Mouse (Mus musculus) heart, adult 2 months (tissue): Measurements from ENCODE around the gene Ppy. TPM values are rescaled to one million over a fixed set of nuclear protein-coding genes. Genes with fewer than 3 reads are reported as not detected.

Experiments used
- DNase-seq, 2 experiments: peaks; one replicate each; pipeline ENCODE4 v3.0.0; 2021
- H3K27ac ChIP-seq: fragments of 200-600 bp; 2 replicates; pipeline ENCODE4 v1.8.1; 2022
- H3K27me3 ChIP-seq: fragments of 200-500 bp; 2 replicates; pipeline ENCODE4 v1.6.1; 2012; ENCODE audit warnings: mild to moderate bottlenecking, low read length, inconsistent platforms, mixed read lengths; ENCODE audit not compliant: control insufficient read depth, insufficient read depth
- H3K36me3 ChIP-seq: fragments of 200-500 bp; 2 replicates; pipeline ENCODE4 v1.6.1; 2012; ENCODE audit warnings: low read length, inconsistent platforms; ENCODE audit not compliant: control insufficient read depth, insufficient read depth
- H3K4me1 ChIP-seq: fragments of 200-500 bp; 2 replicates; pipeline ENCODE4 v1.6.1; 2011; ENCODE audit warnings: low read length; ENCODE audit not compliant: control insufficient read depth, insufficient read depth
- H3K4me3 ChIP-seq: fragments of 200-600 bp; 2 replicates; pipeline ENCODE4 v1.8.1; 2022
- H3K79me2 ChIP-seq: fragments of 200-500 bp; replicated peaks from 2 replicates; pipeline ENCODE4 v1.6.1; 2012; ENCODE audit warnings: mild to moderate bottlenecking, inconsistent platforms, low read length, moderate library complexity, mixed read lengths; ENCODE audit not compliant: control insufficient read depth, insufficient read depth
- H3K9ac ChIP-seq: fragments of 200-500 bp; 2 replicates; pipeline ENCODE4 v1.6.1; 2012; ENCODE audit warnings: low read depth, mild to moderate bottlenecking, control low read depth, inconsistent platforms, low read length, mixed read lengths
- CTCF ChIP-seq: fragments of 200-600 bp; IDR thresholded peaks from 2 replicates; pipeline ENCODE4 v1.8.1; 2022; ENCODE audit warnings: antibody characterized with exemption, mild to moderate bottlenecking, moderate library complexity
- EP300 ChIP-seq: fragments of 200-500 bp; IDR thresholded peaks from 2 replicates; pipeline ENCODE4 v1.6.1; 2011; ENCODE audit warnings: low read depth, low read length, control low read depth; ENCODE audit not compliant: insufficient read depth
- POLR2A ChIP-seq: fragments of 200-500 bp; IDR thresholded peaks from 2 replicates; pipeline ENCODE4 v1.6.1; 2011; ENCODE audit warnings: mild to moderate bottlenecking, low read depth, low read length, control low read depth; ENCODE audit not compliant: insufficient read depth
- WGBS: fragments of 180-500 bp; shearing (Covaris S2); methylation state at CpG from one replicate; pipeline ENCODE4 v1.1.7; 2018; 5-methylcytosine and 5-hydroxymethylcytosine counted together
- intact Hi-C: fragments of 180-260 bp; cut with DNase I; formaldehyde crosslinking; loops from one replicate; pipeline ENCODE4 v1.15.1; 2025
- polyA plus RNA-seq: library from polyadenylated mRNA; depleted of rRNA; stranded (reverse); fragments of >200 nt; gene quantifications from 2 replicates; pipeline ENCODE4 v1.2.3, GENCODE M21; 2012
- total RNA-seq, 2 experiments: library from RNA; stranded (reverse); gene quantifications; 2 replicates each; pipeline ENCODE4 v1.2.3; 2021

Gene Ppy
- total and polyA plus RNA-seq, 3 experiments = not detected

GRCm38 (mm10) chr11:102070426-102070825 is 30.7 kb downstream of the Ppy start:
- Histone ChIP-seq H3K36me3 (no peaks in the 10 kb centered on the region), H3K9ac (no peak overlapping the region), H3K4me3 (no peak overlapping the region), H3K79me2 (no peaks in the 10 kb centered on the region), H3K27me3 (no peaks in the 10 kb centered on the region), H3K27ac (no peak overlapping the region), H3K4me1 (no peaks in the 10 kb centered on the region)
- TF ChIP-seq CTCF (no peak), POLR2A (no peak), EP300 (no peak)
- WGBS = 2% methylated on average over 13 of the region's 13 CpGs
- no peak for DNase-seq
- intact Hi-C loops = no loop called here

- intact Hi-C loops = no loop called here
- no peak for DNase-seq
- no peak for TF ChIP-seq CTCF
- TF ChIP-seq POLR2A = no peak
- TF ChIP-seq EP300 = no peak
- Histone ChIP-seq H3K36me3 (no peaks in the 10 kb centered on the region), H3K4me1 (no peaks in the 10 kb centered on the region), H3K79me2 (no peaks in the 10 kb centered on the region), H3K27ac (no peak overlapping the region), H3K4me3 (no peak overlapping the region), H3K27me3 (no peaks in the 10 kb centered on the region), H3K9ac (no peak overlapping the region)
- 78% methylated on average over 11 of the region's 11 CpGs for WGBS
Measured at GRCm38 (mm10) chr11:102069633-102070032, 31.5 kb downstream of the Ppy start.

- Histone ChIP-seq H3K9ac (no peak overlapping the region), H3K27me3 (no peaks in the 10 kb centered on the region), H3K79me2 (no peaks in the 10 kb centered on the region), H3K4me3 (no peak overlapping the region), H3K27ac (no peak overlapping the region), H3K36me3 (no peaks in the 10 kb centered on the region), H3K4me1 (no peaks in the 10 kb centered on the region)
- WGBS = 69% methylated on average over 2 of the region's 2 CpGs
- no peak for TF ChIP-seq POLR2A
- peak; percentile 54 for TF ChIP-seq CTCF
- DNase-seq = no peak
- intact Hi-C loops = no loop called here
Measured at GRCm38 (mm10) chr11:102068969-102069368, 32.1 kb downstream of the Ppy start.

GRCm38 (mm10) chr11:102063076-102063475 is 38.0 kb downstream of the Ppy start:
- no peaks in the 10 kb centered on the region for H3K27me3 ChIP-seq
- no peaks in the 10 kb centered on the region for H3K36me3 ChIP-seq
- no peak for TF ChIP-seq CTCF
- TF ChIP-seq POLR2A = no peak
- TF ChIP-seq EP300 = no peak
- H3K4me3 ChIP-seq = no peak overlapping the region
- no peak overlapping the region for H3K9ac ChIP-seq
- no peak overlapping the region for H3K27ac ChIP-seq
- 88% methylated on average over 13 of the region's 13 CpGs for WGBS
- intact Hi-C loops = no loop called here
- H3K79me2 ChIP-seq = no peaks in the 10 kb centered on the region
- H3K4me1 ChIP-seq = no peaks in the 10 kb centered on the region; the same call in 1 of the 2 replicates
- no peak for DNase-seq

GRCm38 (mm10) chr11:102061941-102062473 is 39.1 kb downstream of the Ppy start:
- DNase-seq = no peak
- no peak overlapping the region for H3K4me3 ChIP-seq
- intact Hi-C loops = loop anchor here (1.0 to 2.0 kb wide), 3 partner anchors 26 to 76 kb away; partner anchors contain the start of gene Mpp2
- H3K27me3 ChIP-seq = no peaks in the 10 kb centered on the region
- H3K79me2 ChIP-seq = no peaks in the 10 kb centered on the region
- TF ChIP-seq CTCF = no peak
- no peak for TF ChIP-seq EP300
- TF ChIP-seq POLR2A = no peak
- no peak overlapping the region for H3K27ac ChIP-seq
- H3K9ac ChIP-seq = no peak overlapping the region
- WGBS = 67% methylated on average over 16 of the region's 16 CpGs
- no peaks in the 10 kb centered on the region; the same call in 1 of the 2 replicates for H3K4me1 ChIP-seq
- no peaks in the 10 kb centered on the region for H3K36me3 ChIP-seq

GRCm38 (mm10) chr11:102061236-102061940 is 39.7 kb downstream of the Ppy start:
- no peak overlapping the region for H3K9ac ChIP-seq
- intact Hi-C loops = loop anchor here (1.0 to 2.0 kb wide), 3 partner anchors 27 to 77 kb away; partner anchors contain the start of gene Mpp2

More at GRCm38 (mm10) chr11:102061236-102061940, 39.7 kb downstream of the Ppy start:
- WGBS = 13% methylated on average over 23 of the region's 23 CpGs
- H3K4me3 ChIP-seq = peak overlapping the region; percentile 18; the same call in 1 of the 2 replicates
- peak; percentile 75 to 81 for DNase-seq
- H3K27me3 ChIP-seq = no peaks in the 10 kb centered on the region
- no peak overlapping the region for H3K27ac ChIP-seq
- no peaks in the 10 kb centered on the region for H3K36me3 ChIP-seq
- H3K79me2 ChIP-seq = no peaks in the 10 kb centered on the region
- no peaks in the 10 kb centered on the region; the same call in 1 of the 2 replicates for H3K4me1 ChIP-seq
- no peak for TF ChIP-seq POLR2A
- peak; percentile 72; the same call in 1 of the 2 replicates for TF ChIP-seq EP300
